Mouse (Mus musculus) layer of hippocampus, postnatal 10 days (tissue): Measurements from ENCODE around the gene Tbpl1. TPM values are rescaled to one million over a fixed set of nuclear protein-coding genes. Genes with fewer than 3 reads are reported as not detected.

Experiments
- DNase-seq, 2 experiments: peaks; one replicate each; pipeline ENCODE4 v3.0.0; 2021; ENCODE audit warnings: low spot score in 2 of 2
- long read RNA-seq: library from polyadenylated mRNA; stranded (forward); transcript quantifications from one replicate; pipeline ENCODE4 v2.0.0, GENCODE M21; 2023
- total RNA-seq, 2 experiments: library from RNA; stranded (reverse); gene quantifications; 2 replicates each; pipeline ENCODE4 v1.2.3; 2021

Gene Tbpl1
- 10 to 100 TPM; 58.9 to 61.9 TPM for total RNA-seq
- long read RNA-seq, transcript Tbpl1-202 (7 exons, 2,873 nt) = major isoform, 80 of 91 reads
- long read RNA-seq, partial matches to known transcripts = 0 of 91 reads
- long read RNA-seq, other reads (novel, unspliced or antisense) = 10 of 91 reads

- DNase-seq = peak; percentile 93 to 95
Observed at GRCm38 (mm10) chr10:22731272-22732093, at the start of gene Tbpl1. Gene Tbpl1, minus strand, starts transcription at chr10:22731938.

- DNase-seq = no peak
Observed at GRCm38 (mm10) chr10:22781466-22781865, 49.7 kb upstream of the Tbpl1 start.

- peak; percentile 34 to 54 for DNase-seq
Observed at GRCm38 (mm10) chr10:22777939-22778338, 46.2 kb upstream of the Tbpl1 start.

- peak; percentile 73 to 78 for DNase-seq
Observed at GRCm38 (mm10) chr10:22776007-22776698, 44.4 kb upstream of the Tbpl1 start.

- DNase-seq = no peak
Observed at GRCm38 (mm10) chr10:22775456-22775855, 43.7 kb upstream of the Tbpl1 start.

- DNase-seq = no peak
Observed at GRCm38 (mm10) chr10:22774626-22775025, 42.9 kb upstream of the Tbpl1 start.

- no peak for DNase-seq
Observed at GRCm38 (mm10) chr10:22754240-22754639, 22.5 kb upstream of the Tbpl1 start.

- DNase-seq = no peak
Observed at GRCm38 (mm10) chr10:22751175-22751682, 19.5 kb upstream of the Tbpl1 start.

- DNase-seq = peak; percentile 68 to 70
Observed at GRCm38 (mm10) chr10:22746334-22747322, 14.9 kb upstream of the Tbpl1 start.

GRCm38 (mm10) chr10:22745922-22746321 is 14.2 kb upstream of the Tbpl1 start:
- DNase-seq = no peak

- no peak for DNase-seq
Observed at GRCm38 (mm10) chr10:22732181-22732580, 443 bp upstream of the Tbpl1 start.

- DNase-seq = no peak
Observed at GRCm38 (mm10) chr10:22730992-22731271, 806 bp downstream of the Tbpl1 start.

- DNase-seq = peak in 1 of 2 experiments; percentile 43
Observed at GRCm38 (mm10) chr10:22730266-22730991, 1.3 kb downstream of the Tbpl1 start.

- DNase-seq = no peak
Observed at GRCm38 (mm10) chr10:22728257-22728656, 3.5 kb downstream of the Tbpl1 start.

GRCm38 (mm10) chr10:22726295-22726694 is 5.4 kb downstream of the Tbpl1 start:
- no peak for DNase-seq

GRCm38 (mm10) chr10:22725166-22725565 is 6.6 kb downstream of the Tbpl1 start:
- DNase-seq = no peak

- no peak for DNase-seq
Observed at GRCm38 (mm10) chr10:22720781-22721529, 10.8 kb downstream of the Tbpl1 start.

GRCm38 (mm10) chr10:22718475-22718874 is 13.3 kb downstream of the Tbpl1 start:
- no peak for DNase-seq

GRCm38 (mm10) chr10:22714520-22714919 is 17.2 kb downstream of the Tbpl1 start:
- peak; percentile 54 to 72 for DNase-seq

- no peak for DNase-seq
Observed at GRCm38 (mm10) chr10:22712955-22713354, 18.8 kb downstream of the Tbpl1 start.
